Comparison of ENCODE assay signal across 8 mouse cellular contexts in genomic region chr7:128237593-128237926, GRCm38 (mm10). TPM values are rescaled to one million over a fixed set of nuclear protein-coding genes. Genes with fewer than 3 reads are reported as not detected.
A peak's percentile ranks its signal among the peaks of the same experiment; 100 is the strongest.
DNase-seq lines count a peak whose midpoint lies in the region; ATAC-seq and TF ChIP-seq lines count a peak whose summit lies in the region.
"Had no signal": no experiment of that assay in that cellular context is flagged by ENCODE, and none has a peak within 500 bp of the region (broad histone marks: within the 10 kb centered on the region; RNA-seq: fewer than 3 reads in every experiment).

No protein-coding gene starts in this region.

- peak overlapping the region; percentile 91 for H3K9ac ChIP-seq in lung, embryonic 16.5 days (ENCODE audit: low read length)
- H3K9ac ChIP-seq in limb, embryonic 12.5 days (replicated peaks) = peak overlapping the region; percentile 78

- no peak for ATAC-seq in lung, embryonic 16.5 days (ENCODE audit: low read depth)
- ATAC-seq in limb, embryonic 12.5 days (ENCODE audit: insufficient number of reproducible peaks, insufficient read depth, low FRiP score, low TSS enrichment, low read depth) = no peak; the same call in none of the 2 replicates

- H3K4me2 ChIP-seq in lung, embryonic 16.5 days (ENCODE audit: low read depth, low read length) = peak overlapping the region; percentile 71
- H3K4me2 ChIP-seq in limb, embryonic 12.5 days = peak overlapping the region; percentile 73

- no peaks in the 10 kb centered on the region for H3K27me3 ChIP-seq in lung, embryonic 16.5 days (ENCODE audit: control insufficient read depth, insufficient read depth, low read depth, low read length)
- no peaks in the 10 kb centered on the region for H3K27me3 ChIP-seq in forebrain, embryonic 10.5 days (ENCODE audit: poor library complexity, severe bottlenecking)
- H3K27me3 ChIP-seq in limb, embryonic 12.5 days = no peaks in the 10 kb centered on the region
- no peaks in the 10 kb centered on the region for H3K27me3 ChIP-seq in small intestine, adult 2 months (ENCODE audit: control insufficient read depth, insufficient read depth, low read length)

- TF ChIP-seq CTCF in small intestine, adult 2 months (IDR thresholded peaks at IDR 0.05; ENCODE audit: extremely low read depth, insufficient read length, insufficient replicate concordance, low read depth, low read length) = no peak

- H3K27ac ChIP-seq in lung, embryonic 16.5 days (ENCODE audit: low read length) = peak overlapping the region; percentile 99
- peak overlapping the region; percentile 98 for H3K27ac ChIP-seq in forebrain, embryonic 10.5 days
- H3K27ac ChIP-seq in limb, embryonic 12.5 days = peak overlapping the region; percentile 96
- H3K27ac ChIP-seq in small intestine, adult 2 months (ENCODE audit: insufficient read depth, low read depth, low read length) = peak overlapping the region; percentile 99

- no peaks in the 10 kb centered on the region for H3K9me3 ChIP-seq in lung, embryonic 16.5 days (ENCODE audit: control insufficient read depth, low read length)
- H3K9me3 ChIP-seq in forebrain, embryonic 10.5 days = no peaks in the 10 kb centered on the region
- no peaks in the 10 kb centered on the region for H3K9me3 ChIP-seq in limb, embryonic 12.5 days

- under 1% methylated on average over 25 of the region's 25 CpGs for WGBS in lung, embryonic 16.5 days
- WGBS in forebrain, embryonic 10.5 days = under 1% methylated on average over 25 of the region's 25 CpGs
- under 1% methylated on average over 25 of the region's 25 CpGs for WGBS in limb, embryonic 12.5 days
- under 1% methylated on average over 25 of the region's 25 CpGs for WGBS in small intestine, adult 2 months

- peaks cover 14% of the 10 kb centered on the region for H3K36me3 ChIP-seq in lung, embryonic 16.5 days (ENCODE audit: control insufficient read depth, insufficient read depth, low read length)
- peaks cover 45% of the 10 kb centered on the region for H3K36me3 ChIP-seq in forebrain, embryonic 10.5 days (replicated peaks)
- H3K36me3 ChIP-seq in limb, embryonic 12.5 days = peaks cover 38% of the 10 kb centered on the region
- H3K36me3 ChIP-seq in small intestine, adult 2 months (ENCODE audit: control insufficient read depth, insufficient read depth, low read length) = peaks cover 26% of the 10 kb centered on the region

- H3K4me3 ChIP-seq in lung, embryonic 16.5 days (ENCODE audit: low read length) = peak overlapping the region; percentile 75
- H3K4me3 ChIP-seq in forebrain, embryonic 10.5 days = peak overlapping the region; percentile 76
- H3K4me3 ChIP-seq in limb, embryonic 12.5 days (replicated peaks) = peak overlapping the region; percentile 72
- peak overlapping the region; percentile 84 for H3K4me3 ChIP-seq in small intestine, adult 2 months (ENCODE audit: low read depth, low read length)

- H3K4me1 ChIP-seq in lung, embryonic 16.5 days (replicated peaks; ENCODE audit: control insufficient read depth, insufficient read depth, low read length) = peaks cover 13% of the 10 kb centered on the region
- peaks cover 35% of the 10 kb centered on the region for H3K4me1 ChIP-seq in forebrain, embryonic 10.5 days
- peaks cover 18% of the 10 kb centered on the region for H3K4me1 ChIP-seq in limb, embryonic 12.5 days (replicated peaks)
- H3K4me1 ChIP-seq in small intestine, adult 2 months (ENCODE audit: control insufficient read depth, insufficient read depth, insufficient read length, low read length) = peaks cover 11% of the 10 kb centered on the region

- no peak for TF ChIP-seq POLR2A in small intestine, adult 2 months (IDR thresholded peaks at IDR 0.05; ENCODE audit: low read depth, low read length)

- DNase-seq in lung, postnatal 25 days (ENCODE audit: low spot score) = no peak
- DNase-seq in forebrain, embryonic 10.5 days (ENCODE audit: extremely low spot score, low spot score) = no peak
- no peak for DNase-seq in adrenal gland, adult 8-10 months
- DNase-seq in right cerebral cortex, adult 2 months (ENCODE audit: low spot score in 2 of 2) = no peak

RNA-seq across cellular contexts. Expression of gene 9130023H24Rik, which starts 0.3 kb away (rescaled TPM):
- polyA plus RNA-seq in lung, embryonic 16.5 days (2015; fragmentation: Nextera tagmentation; extraction: Ambion mirVana) = 9.4 TPM in 2 replicates
- polyA plus RNA-seq in forebrain, embryonic 10.5 days (2016; fragmentation: Nextera tagmentation; extraction: Ambion mirVana) = 10.0 and 10.7 TPM in 2 replicates
- polyA plus RNA-seq in limb, embryonic 12.5 days (2016; fragmentation: Nextera tagmentation; extraction: Ambion mirVana) = 9.9 and 10.1 TPM in 2 replicates
- polyA plus RNA-seq in small intestine, adult 2 months (2012; rRNA removed) = 0.60 and 0.71 TPM in 2 replicates
- total RNA-seq in adrenal gland, adult 8-10 months (2022) = 10 to 100 TPM in 2 of 4 experiments, 1 to 10 TPM in 2; 8.8 to 11.7 (median 9.9) TPM

RNA-seq across cellular contexts. Expression of gene Armc5, which starts 0.4 kb away (rescaled TPM):
- 20.0 TPM in 2 replicates for polyA plus RNA-seq in lung, embryonic 16.5 days (2015; fragmentation: Nextera tagmentation; extraction: Ambion mirVana)
- 15.3 and 15.4 TPM in 2 replicates for polyA plus RNA-seq in forebrain, embryonic 10.5 days (2016; fragmentation: Nextera tagmentation; extraction: Ambion mirVana)
- 16.2 and 17.9 TPM in 2 replicates for polyA plus RNA-seq in limb, embryonic 12.5 days (2016; fragmentation: Nextera tagmentation; extraction: Ambion mirVana)
- polyA plus RNA-seq in small intestine, adult 2 months (2012; rRNA removed) = 24.7 and 57.1 TPM in 2 replicates
- 10 to 100 TPM; 23.2 to 30.2 (median 24.4) TPM for total RNA-seq in adrenal gland, adult 8-10 months (2022)

RNA-seq across cellular contexts. Expression of gene Tgfb1i1, which starts 9.1 kb away (rescaled TPM):
- 190 and 203 TPM in 2 replicates for polyA plus RNA-seq in lung, embryonic 16.5 days (2015; fragmentation: Nextera tagmentation; extraction: Ambion mirVana)
- polyA plus RNA-seq in forebrain, embryonic 10.5 days (2016; fragmentation: Nextera tagmentation; extraction: Ambion mirVana) = 22.5 and 23.3 TPM in 2 replicates
- polyA plus RNA-seq in limb, embryonic 12.5 days (2016; fragmentation: Nextera tagmentation; extraction: Ambion mirVana) = 22.3 and 27.7 TPM in 2 replicates
- polyA plus RNA-seq in small intestine, adult 2 months (2012; rRNA removed) = 38.0 and 56.7 TPM in 2 replicates
- 10 to 100 TPM; 17.0 to 24.2 (median 20.5) TPM for total RNA-seq in adrenal gland, adult 8-10 months (2022)

RNA-seq across cellular contexts. Expression of gene Slc5a2, which starts 27.9 kb away (rescaled TPM):
- 0.39 TPM in 1 of 2 replicates, not detected in the other for polyA plus RNA-seq in lung, embryonic 16.5 days (2015; fragmentation: Nextera tagmentation; extraction: Ambion mirVana)
- 0.28 TPM in 1 of 2 replicates, not detected in the other for polyA plus RNA-seq in forebrain, embryonic 10.5 days (2016; fragmentation: Nextera tagmentation; extraction: Ambion mirVana)
- not detected in 2 replicates for polyA plus RNA-seq in limb, embryonic 12.5 days (2016; fragmentation: Nextera tagmentation; extraction: Ambion mirVana)
- not detected in 2 replicates for polyA plus RNA-seq in small intestine, adult 2 months (2012; rRNA removed)
- total RNA-seq in adrenal gland, adult 8-10 months (2022) = not detected
- polyA plus RNA-seq: large intestine, adult 2 months had no signal

RNA-seq across cellular contexts. Expression of gene Cox6a2, which starts 31.4 kb away (rescaled TPM):
- polyA plus RNA-seq in lung, embryonic 16.5 days (2015; fragmentation: Nextera tagmentation; extraction: Ambion mirVana) = 22.4 and 28.3 TPM in 2 replicates
- polyA plus RNA-seq in forebrain, embryonic 10.5 days (2016; fragmentation: Nextera tagmentation; extraction: Ambion mirVana) = not detected in 2 replicates
- 6.8 and 10.4 TPM in 2 replicates for polyA plus RNA-seq in limb, embryonic 12.5 days (2016; fragmentation: Nextera tagmentation; extraction: Ambion mirVana)
- 0.53 and 1.1 TPM in 2 replicates for polyA plus RNA-seq in small intestine, adult 2 months (2012; rRNA removed)
- total RNA-seq in adrenal gland, adult 8-10 months (2022) = 1 to 10 TPM in 2 of 4 experiments, not detected in 2; 4.1 to 5.3 TPM
